Mouse (Mus musculus) forebrain, postnatal 0 days (tissue): ENCODE data around the gene Hnrnpul2. TPM values are rescaled to one million over a fixed set of nuclear protein-coding genes. Genes with fewer than 3 reads are reported as not detected.

Experiments
- ATAC-seq: fragments of 200-750 bp; cut with Nextera tagmentation; 2 replicates; pipeline ENCODE4 v1.8.0; 2017; ENCODE audit warnings: mild to moderate bottlenecking, moderate library complexity
- DNase-seq: peaks from one replicate; pipeline ENCODE4 v3.0.0-alpha.2; 2015
- H3K27ac ChIP-seq: fragments of 300-500 bp; sonication (generic); 2 replicates; pipeline ENCODE4 v1.5.1; 2014; ENCODE audit warnings: low read depth, mild to moderate bottlenecking, antibody characterized with exemption, low read length, moderate library complexity, mixed read lengths
- H3K27me3 ChIP-seq: fragments of 300-500 bp; sonication (generic); 2 replicates; pipeline ENCODE4 v1.6.1; 2014; ENCODE audit warnings: mild to moderate bottlenecking, low read length, mixed read lengths; ENCODE audit not compliant: insufficient read depth
- H3K36me3 ChIP-seq: fragments of 300-500 bp; sonication (generic); 2 replicates; pipeline ENCODE4 v1.6.1; 2014; ENCODE audit warnings: mild to moderate bottlenecking, moderate library complexity; ENCODE audit not compliant: insufficient read depth
- H3K4me1 ChIP-seq: fragments of 300-500 bp; sonication (generic); 2 replicates; pipeline ENCODE4 v1.6.1; 2014; ENCODE audit warnings: antibody characterized with exemption; ENCODE audit not compliant: insufficient read depth
- H3K4me2 ChIP-seq: fragments of 300-500 bp; sonication (generic); 2 replicates; pipeline ENCODE4 v1.6.1; 2014; ENCODE audit warnings: low read depth, mild to moderate bottlenecking, moderate library complexity
- H3K4me3 ChIP-seq: fragments of 300-500 bp; sonication (generic); 2 replicates; pipeline ENCODE4 v1.5.1; 2014; ENCODE audit warnings: low read depth, low read length, mixed read lengths
- H3K9ac ChIP-seq: fragments of 300-500 bp; sonication (generic); 2 replicates; pipeline ENCODE4 v1.6.1; 2014; ENCODE audit warnings: mild to moderate bottlenecking
- H3K9me3 ChIP-seq: fragments of 300-500 bp; sonication (generic); 2 replicates; pipeline ENCODE4 v1.6.1; 2016; ENCODE audit warnings: low read length
- CTCF ChIP-seq: sonication (generic); IDR thresholded peaks from 2 replicates; pipeline ENCODE4 v1.5.1; 2016; ENCODE audit warnings: antibody characterized with exemption, control low read depth, low read depth
- WGBS: fragments of 180-500 bp; shearing (Covaris S2); extraction: QIAGEN DNeasy Blood & Tissue Kit; methylation state at CpG from one replicate; pipeline ENCODE4 v1.1.7; 2014; 5-methylcytosine and 5-hydroxymethylcytosine counted together
- polyA plus RNA-seq: library from polyadenylated mRNA; unstranded; fragments of >200 nt; fragmentation: Nextera tagmentation; extraction: Ambion mirVana; gene quantifications from 2 replicates; pipeline ENCODE4 v1.2.1, GENCODE M21; 2015
- total RNA-seq: library from RNA; depleted of rRNA; stranded (reverse); fragments of >200 nt; gene quantifications from 2 replicates; pipeline ENCODE4 v1.2.3, GENCODE M21; 2014

Gene Hnrnpul2
- total and polyA plus RNA-seq, 2 experiments from 2014 or later: 5.3 to 38.3 TPM

- peak; percentile 64 for DNase-seq
- 8% methylated on average over 29 of the region's 29 CpGs for WGBS
These were observed 20.3 kb downstream of the Hnrnpul2 start for GRCm38 (mm10) chr19:8839908-8840791.

GRCm38 (mm10) chr19:8841012-8841411 lies 21.2 kb downstream of the Hnrnpul2 start:
- H3K4me3 ChIP-seq: peak overlapping the region; percentile 72
- H3K36me3 ChIP-seq: peaks cover 22% of the 10 kb centered on the region
- H3K9ac ChIP-seq: peak overlapping the region; percentile 97
- H3K27ac ChIP-seq: peak overlapping the region; percentile 29; the same call in 1 of the 2 replicates
- 91% methylated on average over 7 of the region's 7 CpGs for WGBS
- H3K9me3 ChIP-seq: no peaks in the 10 kb centered on the region
- no peak for TF ChIP-seq CTCF
- peaks cover 5% of the 10 kb centered on the region for H3K4me1 ChIP-seq
- ATAC-seq (no peak), DNase-seq (no peak)
- peak overlapping the region; percentile 84 for H3K4me2 ChIP-seq
- H3K27me3 ChIP-seq: no peaks in the 10 kb centered on the region

More at GRCm38 (mm10) chr19:8839908-8840791, 20.3 kb downstream of the Hnrnpul2 start:
- Histone ChIP-seq H3K27me3 (no peaks in the 10 kb centered on the region), H3K4me1 (peaks cover 5% of the 10 kb centered on the region), H3K4me2 (peak overlapping the region; percentile 84), H3K27ac (peak overlapping the region; percentile 98), H3K9ac (peak overlapping the region; percentile 97), H3K9me3 (no peaks in the 10 kb centered on the region), H3K36me3 (peaks cover 17% of the 10 kb centered on the region), H3K4me3 (peak overlapping the region; percentile 72)
- no peak for TF ChIP-seq CTCF
- no peak for ATAC-seq

- ATAC-seq (no peak), DNase-seq (no peak)
- Histone ChIP-seq H3K4me3 (no peak overlapping the region), H3K27me3 (no peaks in the 10 kb centered on the region), H3K9ac (no peak overlapping the region), H3K27ac (no peak overlapping the region), H3K4me2 (no peak overlapping the region), H3K9me3 (no peaks in the 10 kb centered on the region), H3K4me1 (peaks cover 5% of the 10 kb centered on the region), H3K36me3 (peaks cover 42% of the 10 kb centered on the region)
- WGBS: 89% methylated on average over 6 of the region's 6 CpGs
- no peak for TF ChIP-seq CTCF
These were observed 23.2 kb downstream of the Hnrnpul2 start for GRCm38 (mm10) chr19:8842961-8843360.

GRCm38 (mm10) chr19:8844371-8845129 lies 24.7 kb downstream of the Hnrnpul2 start:
- Histone ChIP-seq H3K4me1 (peaks cover 5% of the 10 kb centered on the region), H3K27ac (no peak overlapping the region), H3K9ac (no peak overlapping the region), H3K27me3 (no peaks in the 10 kb centered on the region), H3K4me3 (no peak overlapping the region), H3K9me3 (no peaks in the 10 kb centered on the region), H3K36me3 (peaks cover 54% of the 10 kb centered on the region), H3K4me2 (no peak overlapping the region)
- 62% methylated on average over 5 of the region's 5 CpGs for WGBS
- ATAC-seq (no peak), DNase-seq (peak; percentile 86)
- TF ChIP-seq CTCF: peak; percentile 80

GRCm38 (mm10) chr19:8848356-8848755 lies 28.5 kb downstream of the Hnrnpul2 start:
- no peak overlapping the region for H3K4me2 ChIP-seq
- no peaks in the 10 kb centered on the region for H3K4me1 ChIP-seq
- no peak for DNase-seq
- no peak for ATAC-seq
- H3K9ac ChIP-seq: no peak overlapping the region
- H3K9me3 ChIP-seq: no peaks in the 10 kb centered on the region
- H3K27ac ChIP-seq: no peak overlapping the region
- H3K4me3 ChIP-seq: no peak overlapping the region
- H3K27me3 ChIP-seq: no peaks in the 10 kb centered on the region
- TF ChIP-seq CTCF: no peak
- 87% methylated on average over 5 of the region's 5 CpGs for WGBS
- peaks cover 37% of the 10 kb centered on the region for H3K36me3 ChIP-seq

DNA sequence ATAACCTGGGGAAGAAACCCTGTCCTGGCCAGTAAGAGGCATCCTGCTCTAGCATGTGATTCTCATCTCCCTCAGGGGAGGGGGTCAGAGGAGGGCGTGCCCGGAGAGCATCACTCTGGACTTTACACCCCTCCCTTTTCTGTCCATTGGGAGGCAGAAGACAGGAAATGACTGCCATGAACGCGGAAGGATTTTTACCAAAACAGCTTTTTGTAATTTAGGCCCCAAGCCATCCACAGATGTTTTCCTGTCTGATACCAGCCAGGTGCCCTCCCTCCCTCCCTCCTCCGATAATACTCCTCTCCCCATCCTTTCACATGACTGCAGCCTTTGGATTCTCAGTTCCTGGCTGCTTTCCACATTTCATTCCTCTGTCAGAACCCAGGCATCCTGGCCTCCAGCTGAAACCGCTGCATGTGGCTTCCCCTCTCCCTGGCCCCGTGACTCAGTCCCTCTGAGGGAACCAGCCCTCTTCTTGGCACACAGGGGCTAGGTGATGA lies 30.6 kb downstream of the Hnrnpul2 start, which contains the start of gene Lrrn4cl:
TSS of gene Lrrn4cl (plus strand) at position 367 of the 500 bp plus-strand sequence.
- H3K4me1 ChIP-seq: no peaks in the 10 kb centered on the region
- ATAC-seq: peak; percentile 45
- H3K9me3 ChIP-seq: no peaks in the 10 kb centered on the region
- no peak within 1 kb of the TSS for H3K9ac ChIP-seq
- TF ChIP-seq CTCF: no peak
- H3K4me2 ChIP-seq: no peak within 1 kb of the TSS
- H3K36me3 ChIP-seq: peaks cover 37% of the 10 kb centered on the region
- H3K27me3 ChIP-seq: no peaks in the 10 kb centered on the region
- no peak within 1 kb of the TSS for H3K27ac ChIP-seq
- H3K4me3 ChIP-seq: no peak within 1 kb of the TSS
- WGBS: 38% methylated on average over 7 of the region's 7 CpGs
- DNase-seq: no peak
